Mouse (Mus musculus) granulocyte monocyte progenitor cell, adult 5-6 weeks (primary cell): ENCODE results near the gene Rad54l2. TPM values are rescaled to one million over a fixed set of nuclear protein-coding genes. Genes with fewer than 3 reads are reported as not detected.

ENCODE experiments used
- ATAC-seq: replicated peaks from 2 replicates; pipeline ENCODE4 v1.8.0; 2016; ENCODE audit warnings: mild to moderate bottlenecking, moderate TSS enrichment, inconsistent platforms; ENCODE audit not compliant: poor library complexity, severe bottlenecking
- total RNA-seq, 2 experiments: library from RNA; stranded (forward) in 1 of 2; stranded (reverse) in 1 of 2; fragments of 200-712, 200-1000 nt in 1 of 2; fragments of >200 nt in 1 of 2; fragmentation: Nextera tagmentation in 1 of 2; gene quantifications; 2 replicates each; pipeline ENCODE4 v1.2.3; 2014 to 2017

The Rad54l2 gene
- total RNA-seq, 2 experiments from 2014 or later = 11.9 to 24.9 TPM

- ATAC-seq = no peak
Observed at GRCm38 (mm10) chr9:106755776-106756175, 33.2 kb downstream of the Rad54l2 start.

- ATAC-seq = no peak
Observed at GRCm38 (mm10) chr9:106754311-106754710, 34.7 kb downstream of the Rad54l2 start.

GRCm38 (mm10) chr9:106752135-106752534, 36.9 kb downstream of the Rad54l2 start:
- no peak for ATAC-seq

- no peak for ATAC-seq
Observed at GRCm38 (mm10) chr9:106739962-106740361, 49.0 kb downstream of the Rad54l2 start.

GRCm38 (mm10) chr9:106739056-106739455, 49.9 kb downstream of the Rad54l2 start:
- ATAC-seq = no peak

GRCm38 (mm10) chr9:106738199-106738985, 50.6 kb downstream of the Rad54l2 start:
- ATAC-seq = no peak

- ATAC-seq = no peak
Observed at GRCm38 (mm10) chr9:106733690-106734089, 55.3 kb downstream of the Rad54l2 start.

GRCm38 (mm10) chr9:106729416-106729815, 59.6 kb downstream of the Rad54l2 start:
- ATAC-seq = no peak

GRCm38 (mm10) chr9:106726891-106727290, 62.1 kb downstream of the Rad54l2 start:
- ATAC-seq = no peak

GRCm38 (mm10) chr9:106725435-106725834, 63.6 kb downstream of the Rad54l2 start:
- ATAC-seq = no peak

- ATAC-seq = no peak
Observed at GRCm38 (mm10) chr9:106724864-106725263, 64.1 kb downstream of the Rad54l2 start.

GRCm38 (mm10) chr9:106716729-106717128, 72.3 kb downstream of the Rad54l2 start:
- no peak for ATAC-seq

- no peak for ATAC-seq
Observed at GRCm38 (mm10) chr9:106716232-106716631, 72.8 kb downstream of the Rad54l2 start.

- ATAC-seq = no peak
Observed at GRCm38 (mm10) chr9:106712470-106712869, 76.5 kb downstream of the Rad54l2 start.

- ATAC-seq = no peak
Observed at GRCm38 (mm10) chr9:106692973-106693481, 96.0 kb downstream of the Rad54l2 start.

- ATAC-seq = no peak
Observed at GRCm38 (mm10) chr9:106688834-106689233, 100.2 kb downstream of the Rad54l2 start.

GRCm38 (mm10) chr9:106686983-106687650, 101.9 kb downstream of the Rad54l2 start:
- peak; percentile 39 for ATAC-seq

GRCm38 (mm10) chr9:106685249-106686101, 103.5 kb downstream of the Rad54l2 start, which contains the start of gene Tex264:
TSS of gene Tex264 (minus strand) at chr9:106685927.
- peak; percentile 78 for ATAC-seq

- ATAC-seq = peak; percentile 18
Observed at GRCm38 (mm10) chr9:106684918-106685248, 104.1 kb downstream of the Rad54l2 start.

GRCm38 (mm10) chr9:106684093-106684872, 104.7 kb downstream of the Rad54l2 start:
- ATAC-seq = no peak
